Mouse (Mus musculus) hindbrain, embryonic 14.5 days (tissue): ENCODE results near the gene Kdm6b. TPM values are rescaled to one million over a fixed set of nuclear protein-coding genes. Genes with fewer than 3 reads are reported as not detected.

Experiments used
- ATAC-seq: fragments of 200-750 bp; cut with Nextera tagmentation; 2 replicates; pipeline ENCODE4 v1.8.0; 2017; ENCODE audit warnings: moderate number of reproducible peaks, mild to moderate bottlenecking, moderate TSS enrichment, moderate library complexity; ENCODE audit not compliant: low FRiP score
- DNase-seq: peaks from one replicate; pipeline ENCODE4 v3.0.0-alpha.2; 2015; ENCODE audit warnings: low spot score
- H3K27ac ChIP-seq: fragments of 300-500 bp; sonication (generic); 2 replicates; pipeline ENCODE4 v1.5.1; 2014; ENCODE audit warnings: mild to moderate bottlenecking, moderate library complexity
- H3K27me3 ChIP-seq: fragments of 300-500 bp; sonication (generic); 2 replicates; pipeline ENCODE4 v1.6.1; 2014; ENCODE audit warnings: mild to moderate bottlenecking, low read length, mixed read lengths; ENCODE audit not compliant: control insufficient read depth, insufficient read depth
- H3K36me3 ChIP-seq: fragments of 300-500 bp; sonication (generic); replicated peaks from 2 replicates; pipeline ENCODE4 v1.6.1; 2014; ENCODE audit not compliant: control insufficient read depth, insufficient read depth
- H3K4me1 ChIP-seq: fragments of 300-500 bp; sonication (generic); replicated peaks from 2 replicates; pipeline ENCODE4 v1.6.1; 2014; ENCODE audit warnings: antibody characterized with exemption, low read length, mixed read lengths; ENCODE audit not compliant: control insufficient read depth, insufficient read depth
- H3K4me2 ChIP-seq: fragments of 300-500 bp; sonication (generic); replicated peaks from 2 replicates; pipeline ENCODE4 v1.6.1; 2014; ENCODE audit warnings: mild to moderate bottlenecking, moderate library complexity
- H3K4me3 ChIP-seq: fragments of 300-500 bp; sonication (generic); replicated peaks from 2 replicates; pipeline ENCODE4 v1.5.1; 2014; ENCODE audit warnings: mild to moderate bottlenecking, low read length
- H3K9ac ChIP-seq: fragments of 300-500 bp; sonication (generic); 2 replicates; pipeline ENCODE4 v1.6.1; 2014
- H3K9me3 ChIP-seq: fragments of 300-500 bp; sonication (generic); 2 replicates; pipeline ENCODE4 v1.6.1; 2016; ENCODE audit warnings: low read length; ENCODE audit not compliant: control insufficient read depth
- WGBS: fragments of 180-500 bp; shearing (Covaris S2); extraction: QIAGEN DNeasy Blood & Tissue Kit; methylation state at CpG from one replicate; pipeline ENCODE4 v1.1.7; 2014; 5-methylcytosine and 5-hydroxymethylcytosine counted together
- polyA plus RNA-seq: library from polyadenylated mRNA; unstranded; fragments of >200 nt; fragmentation: Nextera tagmentation; extraction: Ambion mirVana; gene quantifications from 2 replicates; pipeline ENCODE4 v1.2.1, GENCODE M21; 2014

Kdm6b gene
- polyA plus RNA-seq: 26.8 and 33.0 TPM in 2 replicates

- ATAC-seq: no peak
- H3K9me3 ChIP-seq: no peaks in the 10 kb centered on the region
- peak within 1 kb of the TSS; percentile 99 for H3K4me2 ChIP-seq
- peak within 1 kb of the TSS; percentile 100 for H3K27ac ChIP-seq
- H3K27me3 ChIP-seq: no peaks in the 10 kb centered on the region
- H3K4me1 ChIP-seq: peaks cover 57% of the 10 kb centered on the region
- H3K9ac ChIP-seq: peak within 1 kb of the TSS; percentile 99
- peak within 1 kb of the TSS; percentile 65 for H3K4me3 ChIP-seq
- WGBS: 30% methylated on average over 12 of the region's 12 CpGs
- H3K36me3 ChIP-seq: peaks cover 21% of the 10 kb centered on the region
- DNase-seq: peak; percentile 76
Observed at GRCm38 (mm10) chr11:69413221-69414181, at the start of gene Kdm6b. TSS of gene Kdm6b (minus strand) at chr11:69413675.

- Histone ChIP-seq H3K4me3 (no peak overlapping the region), H3K27me3 (no peaks in the 10 kb centered on the region), H3K27ac (no peak overlapping the region), H3K36me3 (no peaks in the 10 kb centered on the region), H3K4me2 (no peak overlapping the region), H3K4me1 (peaks cover 5% of the 10 kb centered on the region; the same call in 1 of the 2 replicates), H3K9ac (no peak overlapping the region), H3K9me3 (no peaks in the 10 kb centered on the region)
- 80% methylated on average over 5 of the region's 5 CpGs for WGBS
- ATAC-seq (no peak), DNase-seq (no peak)
Observed at GRCm38 (mm10) chr11:69461568-69461967, 48.1 kb upstream of the Kdm6b start.

DNA sequence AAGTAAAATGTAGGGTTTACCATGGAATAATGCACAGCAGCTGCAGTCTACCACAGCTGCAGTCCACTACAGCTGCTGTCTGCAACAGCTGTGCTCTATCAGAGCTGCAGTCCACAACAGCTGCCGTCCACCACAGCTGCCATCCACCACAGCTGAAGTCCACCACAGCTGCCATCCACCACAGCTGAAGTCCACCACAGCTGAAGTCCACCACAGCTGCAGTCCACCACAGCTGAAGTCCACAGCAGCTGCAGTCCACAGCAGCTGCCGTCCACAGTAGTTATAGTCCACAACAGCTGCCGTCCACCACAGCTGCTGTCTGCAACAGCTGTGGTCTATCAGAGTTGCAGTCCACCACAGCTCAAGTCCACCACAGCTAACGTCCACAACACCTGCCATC lies 46.4 kb upstream of the Kdm6b start:
- no peaks in the 10 kb centered on the region for H3K9me3 ChIP-seq
- no peaks in the 10 kb centered on the region for H3K36me3 ChIP-seq
- WGBS: 82% methylated on average over 4 of the region's 4 CpGs
- H3K4me1 ChIP-seq: peaks cover 5% of the 10 kb centered on the region; the same call in 1 of the 2 replicates
- DNase-seq: no peak
- ATAC-seq: no peak
- H3K4me2 ChIP-seq: no peak overlapping the region
- H3K27ac ChIP-seq: no peak overlapping the region
- no peak overlapping the region for H3K9ac ChIP-seq
- H3K4me3 ChIP-seq: no peak overlapping the region
- H3K27me3 ChIP-seq: no peaks in the 10 kb centered on the region

DNA sequence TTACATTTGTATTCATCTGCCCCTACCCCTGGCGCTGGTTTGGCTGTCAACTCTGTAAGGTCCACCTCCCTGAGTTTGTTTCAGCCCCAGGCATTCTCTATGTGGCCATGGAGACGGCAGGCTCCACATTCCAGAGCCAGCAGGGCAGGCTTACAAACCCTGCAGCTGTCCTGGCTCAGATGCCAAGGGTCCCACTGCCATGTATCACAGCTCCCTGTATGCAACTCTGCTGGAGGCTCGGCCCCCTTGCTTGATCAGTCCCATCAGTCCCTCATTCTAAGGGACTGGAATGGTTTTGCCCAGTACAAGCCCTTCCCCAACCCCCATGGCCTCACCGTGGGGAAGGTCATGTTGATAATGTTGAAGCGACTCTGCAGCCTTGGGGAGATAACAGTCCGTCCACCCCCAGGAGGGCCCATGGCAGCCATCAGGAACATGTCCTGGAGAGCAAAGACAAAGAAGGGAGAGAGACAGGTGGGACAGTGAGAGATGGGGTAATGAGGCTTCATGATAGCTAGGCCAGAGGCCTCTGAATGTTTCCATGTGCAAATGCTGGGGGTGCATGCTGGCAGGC lies 43.6 kb upstream of the Kdm6b start:
- Histone ChIP-seq H3K27ac (peak overlapping the region; percentile 28), H3K36me3 (no peaks in the 10 kb centered on the region), H3K4me2 (no peak overlapping the region), H3K4me1 (peaks cover 8% of the 10 kb centered on the region; the same call in 1 of the 2 replicates), H3K9ac (no peak overlapping the region), H3K9me3 (no peaks in the 10 kb centered on the region), H3K27me3 (no peaks in the 10 kb centered on the region), H3K4me3 (no peak overlapping the region)
- ATAC-seq (peak; percentile 72; the same call in 1 of the 2 replicates), DNase-seq (peak; percentile 60)
- 12% methylated on average over 6 of the region's 6 CpGs for WGBS

DNA sequence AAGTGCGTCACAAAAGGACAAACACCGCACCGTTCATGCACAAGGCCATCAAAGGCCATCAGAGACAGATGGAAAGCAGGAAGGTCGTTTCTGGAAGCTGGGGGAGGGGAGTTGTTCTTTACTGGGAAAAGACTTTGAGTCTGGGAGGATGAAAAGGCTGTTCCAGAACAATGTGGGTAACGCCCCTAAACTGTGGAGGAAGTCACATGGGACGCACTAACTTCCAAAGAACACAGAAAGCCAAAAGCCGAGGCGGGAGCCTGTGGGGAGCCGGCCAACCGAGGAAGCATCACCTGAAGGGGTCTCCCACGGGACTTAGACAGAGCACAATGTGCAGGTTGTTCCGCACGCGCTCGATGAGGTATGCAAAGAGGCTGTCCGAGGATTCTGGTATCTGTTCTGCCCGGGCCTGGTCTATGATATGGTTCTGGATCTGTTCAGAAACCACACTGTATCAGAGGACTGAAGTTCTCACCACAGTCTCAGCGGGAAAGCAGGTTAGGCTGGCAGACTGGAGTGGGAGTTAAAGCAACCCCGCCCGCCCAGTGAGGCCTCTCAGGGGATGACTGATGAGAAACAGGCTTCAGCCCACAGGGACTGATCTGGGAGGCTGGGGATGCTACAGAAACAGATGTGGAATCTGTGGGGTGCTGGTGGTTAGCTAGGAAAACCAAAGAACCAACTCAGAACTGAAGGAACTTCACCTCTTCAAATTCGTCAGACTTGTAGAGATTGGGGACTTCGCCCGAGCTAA lies 38.8 kb upstream of the Kdm6b start:
- WGBS: 51% methylated on average over 23 of the region's 23 CpGs
- Histone ChIP-seq H3K4me2 (no peak overlapping the region), H3K9ac (no peak overlapping the region), H3K4me1 (peaks cover 7% of the 10 kb centered on the region; the same call in 1 of the 2 replicates), H3K27me3 (no peaks in the 10 kb centered on the region), H3K9me3 (no peaks in the 10 kb centered on the region), H3K4me3 (no peak overlapping the region), H3K27ac (no peak overlapping the region), H3K36me3 (no peaks in the 10 kb centered on the region)
- DNase-seq (no peak), ATAC-seq (no peak)

GRCm38 (mm10) chr11:69447299-69447698 lies 33.8 kb upstream of the Kdm6b start:
- Histone ChIP-seq H3K27ac (no peak overlapping the region), H3K36me3 (no peaks in the 10 kb centered on the region)

GRCm38 (mm10) chr11:69443328-69443727 lies 29.9 kb upstream of the Kdm6b start:
- DNase-seq (no peak), ATAC-seq (no peak)
- Histone ChIP-seq H3K4me2 (no peak overlapping the region), H3K27ac (no peak overlapping the region), H3K36me3 (no peaks in the 10 kb centered on the region), H3K9me3 (no peaks in the 10 kb centered on the region), H3K9ac (no peak overlapping the region), H3K4me1 (peaks cover 4% of the 10 kb centered on the region; the same call in 1 of the 2 replicates), H3K4me3 (no peak overlapping the region), H3K27me3 (no peaks in the 10 kb centered on the region)
- 58% methylated on average over 5 of the region's 5 CpGs for WGBS

More at GRCm38 (mm10) chr11:69447299-69447698, 33.8 kb upstream of the Kdm6b start:
- no peaks in the 10 kb centered on the region for H3K9me3 ChIP-seq
- WGBS: 62% methylated on average over 7 of the region's 7 CpGs
- DNase-seq: no peak
- no peak overlapping the region for H3K4me3 ChIP-seq
- H3K27me3 ChIP-seq: no peaks in the 10 kb centered on the region
- ATAC-seq: no peak
- H3K4me1 ChIP-seq: peaks cover 4% of the 10 kb centered on the region; the same call in 1 of the 2 replicates
- H3K4me2 ChIP-seq: no peak overlapping the region
- H3K9ac ChIP-seq: no peak overlapping the region

- Histone ChIP-seq H3K9ac (no peak overlapping the region), H3K4me2 (no peak overlapping the region), H3K27ac (no peak overlapping the region), H3K27me3 (no peaks in the 10 kb centered on the region), H3K4me3 (no peak overlapping the region), H3K4me1 (no peaks in the 10 kb centered on the region), H3K36me3 (no peaks in the 10 kb centered on the region), H3K9me3 (no peaks in the 10 kb centered on the region)
- DNase-seq (no peak), ATAC-seq (no peak)
- WGBS: 46% methylated on average over 3 of the region's 3 CpGs
Observed at GRCm38 (mm10) chr11:69437291-69437690, 23.8 kb upstream of the Kdm6b start.

DNA sequence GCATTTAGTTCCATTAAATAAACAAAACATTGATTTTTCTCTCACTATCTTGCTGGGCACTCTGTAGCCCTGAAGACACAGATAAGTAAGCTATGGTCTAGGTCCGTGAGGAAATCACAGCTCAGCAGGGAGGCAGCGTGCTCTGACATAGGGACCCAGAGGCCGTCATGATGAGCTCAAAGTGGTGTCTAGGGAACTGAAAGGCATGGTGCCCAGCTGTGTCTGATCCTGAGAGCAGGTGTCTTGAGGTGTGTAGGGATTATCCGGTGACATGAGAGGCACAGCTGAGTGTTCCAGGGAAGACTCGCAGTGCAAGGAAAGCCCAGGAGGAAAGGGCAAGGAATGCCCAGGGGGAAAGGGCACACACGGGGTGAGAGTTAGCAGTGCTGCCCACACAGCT lies 19.7 kb upstream of the Kdm6b start:
- H3K27me3 ChIP-seq: no peaks in the 10 kb centered on the region
- no peaks in the 10 kb centered on the region for H3K36me3 ChIP-seq
- 61% methylated on average over 6 of the region's 6 CpGs for WGBS
- no peak overlapping the region for H3K27ac ChIP-seq
- ATAC-seq (no peak), DNase-seq (no peak)
- H3K9ac ChIP-seq: no peak overlapping the region
- no peak overlapping the region for H3K4me3 ChIP-seq
- H3K4me2 ChIP-seq: no peak overlapping the region
- H3K4me1 ChIP-seq: no peaks in the 10 kb centered on the region
- no peaks in the 10 kb centered on the region for H3K9me3 ChIP-seq
